Mouse (Mus musculus): ENCODE results near the gene Stx8. TPM values are rescaled to one million over a fixed set of nuclear protein-coding genes. Genes with fewer than 3 reads are reported as not detected.

Stx8 gene
- polyA plus RNA-seq, 1 experiment from 2014 or later: 50.6 TPM

DNA sequence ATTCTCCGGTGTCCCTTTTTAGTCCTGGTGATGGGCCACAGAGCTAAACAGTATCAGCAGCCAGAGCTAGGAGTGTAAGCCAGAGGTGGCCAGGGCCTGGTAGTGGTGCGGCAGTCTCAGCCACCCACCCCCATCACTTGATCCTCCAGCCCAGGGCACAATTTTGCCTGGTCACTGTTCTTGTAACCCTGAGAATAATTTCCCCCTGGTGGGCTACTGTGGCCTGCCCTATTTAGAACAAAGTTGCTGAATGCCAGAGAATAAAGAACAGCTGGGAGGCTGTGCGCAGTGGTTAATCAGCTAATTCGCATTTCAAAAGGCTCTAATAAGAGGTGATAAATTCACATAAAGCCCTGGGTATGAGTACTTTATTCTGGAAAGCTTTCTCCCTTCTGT is 180.5 kb downstream of the Stx8 start:
- Histone ChIP-seq H3K4me1 (peaks cover 50% of the 10 kb centered on the region), H3K9me3 (no peaks in the 10 kb centered on the region), H3K36me3 (no peaks in the 10 kb centered on the region), H3K27ac (replicated peaks) (no peak overlapping the region), H3K4me3 (no peak overlapping the region), H3K4me2 (no peak overlapping the region), H3K9ac (peak overlapping the region; percentile 41; the same call in 1 of the 2 replicates), H3K27me3 (replicated peaks) (no peaks in the 10 kb centered on the region)
- ATAC-seq (ENCODE audit: extremely low read depth, insufficient number of reproducible peaks, low FRiP score, low TSS enrichment): no peak
- 61% methylated on average over 4 of the region's 4 CpGs for WGBS

- H3K4me3 ChIP-seq: no peak overlapping the region
- peaks cover 17% of the 10 kb centered on the region for H3K4me1 ChIP-seq
- H3K9me3 ChIP-seq: no peaks in the 10 kb centered on the region
- H3K27me3 ChIP-seq (replicated peaks): no peaks in the 10 kb centered on the region
- 61% methylated on average over 2 of the region's 2 CpGs for WGBS
- ATAC-seq (ENCODE audit: extremely low read depth, insufficient number of reproducible peaks, low FRiP score, low TSS enrichment): no peak
- no peaks in the 10 kb centered on the region for H3K36me3 ChIP-seq
- no peak overlapping the region for H3K27ac ChIP-seq (replicated peaks)
- H3K4me2 ChIP-seq: no peak overlapping the region
- no peak overlapping the region for H3K9ac ChIP-seq
These were observed 184.9 kb downstream of the Stx8 start for GRCm38 (mm10) chr11:68150938-68151337.

- ATAC-seq (ENCODE audit: extremely low read depth, insufficient number of reproducible peaks, low FRiP score, low TSS enrichment): no peak
- Histone ChIP-seq H3K9ac (no peak overlapping the region), H3K4me1 (peaks cover 6% of the 10 kb centered on the region), H3K27me3 (replicated peaks) (no peaks in the 10 kb centered on the region), H3K4me3 (no peak overlapping the region), H3K36me3 (no peaks in the 10 kb centered on the region), H3K4me2 (no peak overlapping the region), H3K27ac (replicated peaks) (no peak overlapping the region), H3K9me3 (no peaks in the 10 kb centered on the region)
These were observed 189.8 kb downstream of the Stx8 start for GRCm38 (mm10) chr11:68155821-68156220.

DNA sequence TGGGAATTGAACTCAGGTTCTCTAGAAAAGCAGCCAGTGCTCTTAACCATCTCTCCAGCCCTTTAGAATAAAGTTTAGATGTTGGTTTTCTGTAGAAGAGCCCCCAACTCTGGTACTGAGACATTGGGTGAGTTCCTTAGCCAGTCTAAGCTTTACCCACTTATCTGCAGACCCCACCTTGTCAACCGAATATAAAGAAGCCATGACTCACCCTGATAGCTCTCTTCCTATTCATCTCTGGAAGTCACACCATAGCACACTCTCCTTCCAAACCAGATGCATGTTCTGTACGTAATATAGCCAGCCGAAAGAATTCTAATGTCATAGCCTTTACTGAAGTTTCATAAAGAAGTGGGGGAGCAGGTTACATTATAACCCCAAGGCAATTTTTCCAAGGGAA is 192.2 kb downstream of the Stx8 start:
- H3K4me3 ChIP-seq: no peak overlapping the region
- H3K4me1 ChIP-seq: no peaks in the 10 kb centered on the region
- H3K36me3 ChIP-seq: no peaks in the 10 kb centered on the region
- no peak overlapping the region for H3K4me2 ChIP-seq
- no peaks in the 10 kb centered on the region for H3K27me3 ChIP-seq (replicated peaks)
- H3K9me3 ChIP-seq: no peaks in the 10 kb centered on the region
- no peak overlapping the region for H3K27ac ChIP-seq (replicated peaks)
- 55% methylated on average over 3 of the region's 3 CpGs for WGBS
- ATAC-seq (ENCODE audit: extremely low read depth, insufficient number of reproducible peaks, low FRiP score, low TSS enrichment): no peak
- no peak overlapping the region for H3K9ac ChIP-seq

GRCm38 (mm10) chr11:68159867-68160266 is 193.9 kb downstream of the Stx8 start:
- H3K36me3 ChIP-seq: no peaks in the 10 kb centered on the region
- no peaks in the 10 kb centered on the region for H3K9me3 ChIP-seq
- no peak overlapping the region for H3K4me2 ChIP-seq
- no peak overlapping the region for H3K27ac ChIP-seq (replicated peaks)
- no peak overlapping the region for H3K9ac ChIP-seq
- no peaks in the 10 kb centered on the region for H3K27me3 ChIP-seq (replicated peaks)
- ATAC-seq (ENCODE audit: extremely low read depth, insufficient number of reproducible peaks, low FRiP score, low TSS enrichment): no peak
- WGBS: 69% methylated on average over 4 of the region's 4 CpGs
- no peak overlapping the region for H3K4me3 ChIP-seq
- no peaks in the 10 kb centered on the region for H3K4me1 ChIP-seq

DNA sequence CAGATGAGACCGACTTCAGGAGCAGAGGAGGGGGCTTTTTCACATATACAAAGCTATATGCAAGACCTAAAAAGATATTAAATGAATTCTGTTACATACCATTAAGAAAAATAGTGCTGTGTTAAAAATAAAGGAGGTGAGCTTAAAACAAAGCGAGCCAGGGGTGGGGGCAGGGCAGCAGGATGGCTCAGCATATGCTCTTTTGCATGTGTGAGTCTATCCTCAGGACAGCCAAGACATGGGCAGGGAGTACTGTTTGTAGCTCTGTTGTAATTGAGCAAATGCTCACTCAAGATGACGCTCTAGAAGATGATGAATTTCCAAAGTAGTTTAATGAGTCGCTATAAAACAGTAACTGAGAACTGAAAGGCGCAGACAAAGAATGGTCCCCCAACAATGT is 198.4 kb downstream of the Stx8 start:
- no peaks in the 10 kb centered on the region for H3K4me1 ChIP-seq
- no peak overlapping the region for H3K4me3 ChIP-seq
- no peak overlapping the region for H3K27ac ChIP-seq (replicated peaks)
- no peaks in the 10 kb centered on the region for H3K9me3 ChIP-seq
- no peaks in the 10 kb centered on the region for H3K27me3 ChIP-seq (replicated peaks)
- no peak overlapping the region for H3K9ac ChIP-seq
- no peak for ATAC-seq (ENCODE audit: extremely low read depth, insufficient number of reproducible peaks, low FRiP score, low TSS enrichment)
- H3K36me3 ChIP-seq: no peaks in the 10 kb centered on the region
- no peak overlapping the region for H3K4me2 ChIP-seq
- 92% methylated on average over 5 of the region's 5 CpGs for WGBS

DNA sequence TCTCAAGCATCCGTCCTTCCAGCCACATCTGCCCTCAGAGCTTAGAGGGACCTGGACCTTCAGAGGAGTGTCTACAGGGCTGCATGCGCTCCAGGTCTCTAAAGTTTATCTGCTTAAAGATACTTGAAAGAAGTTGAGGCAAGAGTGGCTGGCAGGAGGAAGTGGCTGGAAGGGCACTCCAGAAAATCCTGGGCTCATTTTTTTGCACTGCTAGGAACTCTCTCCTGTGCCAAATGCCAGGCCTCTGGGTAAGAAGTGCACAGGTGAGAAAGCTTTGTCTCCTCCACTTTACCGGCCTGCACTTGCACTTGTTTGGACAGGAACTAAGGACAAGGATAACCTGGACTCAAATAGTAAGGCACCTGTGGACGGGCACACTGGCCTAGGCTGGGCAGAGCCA is 202.4 kb downstream of the Stx8 start:
- WGBS: 86% methylated on average over 4 of the region's 4 CpGs
- no peaks in the 10 kb centered on the region for H3K9me3 ChIP-seq
- H3K27ac ChIP-seq (replicated peaks): no peak overlapping the region
- H3K27me3 ChIP-seq (replicated peaks): no peaks in the 10 kb centered on the region
- no peak for ATAC-seq (ENCODE audit: extremely low read depth, insufficient number of reproducible peaks, low FRiP score, low TSS enrichment)
- no peak overlapping the region for H3K4me2 ChIP-seq
- no peak overlapping the region for H3K4me3 ChIP-seq
- H3K36me3 ChIP-seq: no peaks in the 10 kb centered on the region
- H3K9ac ChIP-seq: no peak overlapping the region
- peaks cover 16% of the 10 kb centered on the region for H3K4me1 ChIP-seq

DNA sequence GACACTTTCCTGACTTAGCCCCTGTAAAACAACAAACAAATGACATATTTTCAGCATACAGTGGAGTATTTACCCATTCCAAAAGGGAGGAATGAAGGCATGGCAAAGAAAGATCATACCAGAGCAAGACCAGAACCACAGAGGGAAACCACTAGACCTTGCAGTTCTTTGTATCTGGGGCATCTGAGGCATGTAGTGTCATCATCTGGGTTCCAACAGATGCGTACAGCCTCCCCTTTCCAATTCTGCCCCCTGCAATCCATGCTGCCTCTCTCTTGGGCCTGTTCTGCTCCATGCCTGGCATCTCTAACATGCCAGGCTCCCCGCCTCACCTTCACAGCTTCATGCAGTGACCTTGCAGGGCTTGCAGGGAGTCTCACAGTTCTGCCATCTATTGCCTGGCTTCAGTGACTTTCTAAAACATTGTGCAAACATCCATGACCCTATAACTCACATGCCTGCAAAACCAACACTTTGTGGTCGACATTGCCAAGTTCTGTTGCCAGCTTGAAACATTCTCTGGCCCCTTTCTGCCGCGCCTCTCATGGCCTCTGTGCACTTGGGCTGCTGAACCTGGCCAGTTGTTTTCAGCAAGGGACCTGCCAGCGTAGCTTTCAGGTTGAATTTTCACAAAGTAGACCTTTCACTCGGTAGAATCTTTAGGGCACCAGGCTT is 206.1 kb downstream of the Stx8 start:
- WGBS: 83% methylated on average over 7 of the region's 7 CpGs
- no peaks in the 10 kb centered on the region for H3K9me3 ChIP-seq
- no peak for ATAC-seq (ENCODE audit: extremely low read depth, insufficient number of reproducible peaks, low FRiP score, low TSS enrichment)
- H3K27ac ChIP-seq (replicated peaks): no peak overlapping the region
- H3K36me3 ChIP-seq: no peaks in the 10 kb centered on the region
- H3K4me2 ChIP-seq: no peak overlapping the region
- H3K4me1 ChIP-seq: peaks cover 27% of the 10 kb centered on the region
- H3K9ac ChIP-seq: no peak overlapping the region
- no peak overlapping the region for H3K4me3 ChIP-seq
- H3K27me3 ChIP-seq (replicated peaks): no peaks in the 10 kb centered on the region

DNA sequence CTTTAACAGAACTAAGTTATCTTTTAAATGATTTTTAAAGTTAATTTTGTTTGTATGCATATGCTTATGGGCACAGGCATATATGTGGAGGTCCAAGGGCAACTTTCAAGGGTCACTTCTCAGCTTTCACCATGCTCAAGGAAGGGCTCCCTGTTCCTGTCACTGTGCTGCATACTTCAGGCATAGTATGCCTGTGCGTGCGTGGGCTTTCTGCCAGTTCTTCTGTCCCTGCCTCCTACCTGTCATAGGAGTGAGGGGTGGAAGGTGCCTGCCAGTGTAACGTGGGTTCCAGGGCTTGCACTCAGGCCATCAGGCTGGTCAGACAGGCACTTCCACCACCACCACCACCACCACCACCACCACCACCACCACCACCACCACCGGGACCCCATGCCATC is 206.7 kb downstream of the Stx8 start:
- Histone ChIP-seq H3K27ac (replicated peaks) (no peak overlapping the region), H3K9me3 (no peaks in the 10 kb centered on the region), H3K4me3 (no peak overlapping the region), H3K4me1 (peaks cover 27% of the 10 kb centered on the region), H3K9ac (no peak overlapping the region), H3K36me3 (no peaks in the 10 kb centered on the region), H3K27me3 (replicated peaks) (no peaks in the 10 kb centered on the region), H3K4me2 (no peak overlapping the region)
- no peak for ATAC-seq (ENCODE audit: extremely low read depth, insufficient number of reproducible peaks, low FRiP score, low TSS enrichment)
- 63% methylated on average over 4 of the region's 4 CpGs for WGBS

- 57% methylated on average over 4 of the region's 4 CpGs for WGBS
- Histone ChIP-seq H3K9ac (no peak overlapping the region), H3K4me1 (peaks cover 27% of the 10 kb centered on the region), H3K4me2 (no peak overlapping the region), H3K9me3 (no peaks in the 10 kb centered on the region), H3K4me3 (no peak overlapping the region), H3K36me3 (no peaks in the 10 kb centered on the region), H3K27ac (replicated peaks) (no peak overlapping the region), H3K27me3 (replicated peaks) (no peaks in the 10 kb centered on the region)
- no peak for ATAC-seq (ENCODE audit: extremely low read depth, insufficient number of reproducible peaks, low FRiP score, low TSS enrichment)
These were observed 210.6 kb downstream of the Stx8 start for GRCm38 (mm10) chr11:68176550-68176949.

GRCm38 (mm10) chr11:68177415-68177814 is 211.4 kb downstream of the Stx8 start:
- Histone ChIP-seq H3K9me3 (no peaks in the 10 kb centered on the region), H3K27ac (replicated peaks) (no peak overlapping the region), H3K9ac (no peak overlapping the region), H3K4me1 (peaks cover 21% of the 10 kb centered on the region), H3K36me3 (no peaks in the 10 kb centered on the region), H3K4me2 (no peak overlapping the region), H3K4me3 (no peak overlapping the region), H3K27me3 (replicated peaks) (no peaks in the 10 kb centered on the region)
- 80% methylated on average over 7 of the region's 7 CpGs for WGBS
- ATAC-seq (ENCODE audit: extremely low read depth, insufficient number of reproducible peaks, low FRiP score, low TSS enrichment): no peak

DNA sequence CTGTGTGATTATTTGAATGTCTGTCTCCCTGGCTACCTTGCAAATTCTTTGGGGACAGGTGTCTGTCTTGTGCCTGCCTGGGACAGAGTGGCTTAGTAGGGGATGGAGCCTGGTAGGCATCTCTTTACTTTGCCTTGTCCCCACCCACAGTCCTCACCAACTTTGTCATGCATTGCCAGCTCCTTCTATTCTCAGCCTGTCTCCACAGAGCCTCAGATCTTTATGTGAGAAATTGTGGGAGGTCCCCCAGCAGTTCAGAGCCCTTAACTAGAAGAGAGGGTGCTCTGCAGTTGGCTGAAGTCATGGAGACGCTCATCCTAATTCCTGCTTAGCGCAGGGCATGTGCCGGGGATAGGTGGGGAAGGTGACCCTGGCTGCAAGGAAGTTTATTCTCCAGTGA is 219.7 kb downstream of the Stx8 start:
- H3K4me2 ChIP-seq: no peak overlapping the region
- H3K4me1 ChIP-seq: peaks cover 20% of the 10 kb centered on the region
- H3K27me3 ChIP-seq (replicated peaks): no peaks in the 10 kb centered on the region
- WGBS: 83% methylated on average over 3 of the region's 3 CpGs
- no peaks in the 10 kb centered on the region for H3K9me3 ChIP-seq
- ATAC-seq (ENCODE audit: extremely low read depth, insufficient number of reproducible peaks, low FRiP score, low TSS enrichment): no peak
- no peak overlapping the region for H3K4me3 ChIP-seq
- H3K9ac ChIP-seq: no peak overlapping the region
- no peak overlapping the region for H3K27ac ChIP-seq (replicated peaks)
- no peaks in the 10 kb centered on the region for H3K36me3 ChIP-seq
